Mouse (Mus musculus) large intestine, adult 2 months (tissue): ENCODE results near the gene Trim40. TPM values are rescaled to one million over a fixed set of nuclear protein-coding genes. Genes with fewer than 3 reads are reported as not detected.

Source experiments
- DNase-seq: peaks from one replicate; pipeline ENCODE4 v3.0.0-alpha.2; 2012; ENCODE audit warnings: low read depth, low spot score
- WGBS: fragments of 180-500 bp; shearing (Covaris S2); methylation state at CpG from one replicate; pipeline ENCODE4 v1.1.7; 2018; 5-methylcytosine and 5-hydroxymethylcytosine counted together
- polyA plus RNA-seq: library from polyadenylated mRNA; depleted of rRNA; stranded (reverse); fragments of >200 nt; gene quantifications from 2 replicates; pipeline ENCODE4 v1.2.3, GENCODE M21; 2012; rRNA removed

Trim40 gene
- 65.2 and 73.9 TPM in 2 replicates for polyA plus RNA-seq

- WGBS, result 42% methylated on average over 5 of the region's 5 CpGs
- no peak for DNase-seq
Observed at GRCm38 (mm10) chr17:36890073-36890903, at the start of gene Trim40. Trim40 (minus strand) TSS chr17:36890123.

GRCm38 (mm10) chr17:36938056-36938455 lies 48.1 kb upstream of the Trim40 start:
- no peak for DNase-seq
- WGBS, result 42% methylated on average over 2 of the region's 2 CpGs

GRCm38 (mm10) chr17:36931806-36932205 lies 41.9 kb upstream of the Trim40 start:
- WGBS, result 60% methylated on average over 2 of the region's 2 CpGs
- DNase-seq, result no peak

GRCm38 (mm10) chr17:36931130-36931529 lies 41.2 kb upstream of the Trim40 start:
- no peak for DNase-seq
- WGBS, result 85% methylated on average over 4 of the region's 4 CpGs

DNA sequence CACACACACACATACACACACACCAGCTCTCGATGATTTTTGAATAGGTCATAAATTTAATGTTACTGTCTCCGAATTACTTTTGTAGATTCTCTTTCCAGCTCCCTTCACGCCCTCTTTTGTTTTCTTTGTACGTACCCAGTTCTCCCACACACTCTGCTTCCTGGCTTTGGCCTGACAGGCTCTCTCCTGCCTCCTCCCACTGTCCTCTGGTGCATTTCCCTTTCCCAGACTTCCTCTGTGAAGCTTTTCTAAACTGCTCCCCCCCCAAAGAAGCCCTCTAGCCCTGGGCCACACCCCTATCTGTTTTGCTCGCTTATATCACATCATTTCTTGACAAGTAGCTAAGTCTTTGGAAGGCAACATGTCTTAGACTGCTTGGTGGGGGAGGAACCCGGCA lies 40.3 kb upstream of the Trim40 start:
- no peak for DNase-seq
- WGBS, result 52% methylated on average over 6 of the region's 6 CpGs

DNA sequence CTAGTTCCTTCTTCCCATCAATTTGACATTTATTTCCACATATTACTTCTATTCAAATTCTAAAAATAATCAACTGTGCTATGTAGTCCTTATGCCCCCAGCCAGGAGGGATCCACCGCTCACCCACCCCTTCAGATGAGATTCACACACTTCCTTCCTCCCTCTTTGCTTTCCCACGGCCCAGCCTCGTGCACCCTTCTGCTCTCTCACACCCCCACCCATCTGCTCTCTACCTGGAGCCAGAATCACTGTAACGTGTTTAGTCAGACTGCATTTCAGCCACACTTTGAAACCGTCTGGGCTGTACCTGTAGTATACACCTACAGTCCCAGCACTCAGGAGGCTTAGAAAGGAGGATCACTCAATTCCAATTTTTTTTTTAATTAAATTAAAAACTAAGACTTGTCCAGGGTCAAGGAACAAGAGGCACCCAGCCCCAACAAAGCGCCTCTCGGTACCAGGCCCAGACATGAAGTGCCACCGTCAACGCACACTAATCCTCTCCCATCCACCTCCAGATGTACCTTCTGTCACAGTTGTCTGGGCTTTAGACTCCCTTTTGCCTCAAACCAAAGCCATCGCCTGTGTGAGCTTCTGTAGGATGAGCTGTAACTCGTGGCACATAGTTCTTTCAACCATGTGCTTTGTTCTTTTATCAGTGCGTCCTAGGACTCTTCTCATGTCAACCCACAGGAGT lies 39.5 kb upstream of the Trim40 start:
- no peak for DNase-seq
- WGBS, result 66% methylated on average over 12 of the region's 12 CpGs

DNA sequence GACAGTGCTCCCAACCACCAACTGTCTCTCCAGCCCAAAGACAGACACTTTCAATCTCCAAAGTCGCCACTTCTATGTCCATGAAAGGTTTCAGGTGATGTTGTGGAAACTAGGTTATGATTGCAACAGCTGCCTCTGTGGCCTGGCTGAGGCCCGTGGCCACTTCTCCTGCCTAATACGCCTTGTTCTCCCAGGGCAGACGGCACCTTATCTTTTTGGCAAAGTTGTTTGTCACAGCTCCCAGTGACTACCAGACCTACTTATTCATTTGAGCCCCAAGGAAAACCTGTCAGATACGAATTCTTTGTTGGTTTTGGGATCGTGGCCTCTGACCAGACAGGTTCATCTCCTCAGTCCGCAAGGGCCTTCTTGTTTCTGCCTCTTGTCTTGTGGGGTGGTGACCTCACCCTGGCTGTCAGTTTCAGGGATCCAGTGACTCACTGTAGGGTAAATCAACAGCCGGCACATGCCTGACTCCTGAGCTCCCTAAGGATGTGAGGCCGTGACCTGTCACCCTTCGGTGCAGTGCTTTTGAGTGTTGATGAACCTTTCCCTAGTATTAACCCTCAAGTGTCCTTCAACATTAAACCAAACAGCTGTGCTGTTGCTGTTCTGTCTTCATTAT lies 37.7 kb upstream of the Trim40 start:
- WGBS, result 53% methylated on average over 10 of the region's 10 CpGs
- DNase-seq, result no peak

GRCm38 (mm10) chr17:36923491-36923890 lies 33.6 kb upstream of the Trim40 start:
- 78% methylated on average over 4 of the region's 4 CpGs for WGBS

GRCm38 (mm10) chr17:36922715-36923114 lies 32.8 kb upstream of the Trim40 start:
- WGBS, result 49% methylated on average over 4 of the region's 4 CpGs
- no peak for DNase-seq

More at GRCm38 (mm10) chr17:36923491-36923890, 33.6 kb upstream of the Trim40 start:
- no peak for DNase-seq

- DNase-seq, result no peak
- 13% methylated on average over 15 of the region's 15 CpGs for WGBS
Observed at GRCm38 (mm10) chr17:36920239-36920638, 30.3 kb upstream of the Trim40 start.

DNA sequence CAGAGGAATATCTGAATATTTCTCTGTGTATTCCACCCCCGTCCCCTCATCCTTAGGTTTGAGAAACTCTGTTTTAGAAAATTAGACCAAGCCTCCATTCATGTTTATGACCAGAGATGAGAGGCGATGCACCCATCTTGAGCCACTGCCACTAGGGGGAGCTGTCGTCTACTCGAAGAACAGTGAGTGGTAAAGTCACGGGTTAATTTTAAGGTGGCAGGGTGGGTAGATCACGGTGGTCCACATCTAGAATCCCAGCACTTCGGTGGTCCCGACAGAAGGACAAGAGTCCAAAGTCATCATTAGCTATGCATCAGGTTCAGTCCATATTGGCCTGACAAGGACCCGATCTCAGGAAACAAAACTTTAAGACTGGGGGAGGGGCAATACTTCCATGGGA lies 25.2 kb upstream of the Trim40 start:
- DNase-seq, result no peak
- WGBS, result 10% methylated on average over 9 of the region's 9 CpGs

DNA sequence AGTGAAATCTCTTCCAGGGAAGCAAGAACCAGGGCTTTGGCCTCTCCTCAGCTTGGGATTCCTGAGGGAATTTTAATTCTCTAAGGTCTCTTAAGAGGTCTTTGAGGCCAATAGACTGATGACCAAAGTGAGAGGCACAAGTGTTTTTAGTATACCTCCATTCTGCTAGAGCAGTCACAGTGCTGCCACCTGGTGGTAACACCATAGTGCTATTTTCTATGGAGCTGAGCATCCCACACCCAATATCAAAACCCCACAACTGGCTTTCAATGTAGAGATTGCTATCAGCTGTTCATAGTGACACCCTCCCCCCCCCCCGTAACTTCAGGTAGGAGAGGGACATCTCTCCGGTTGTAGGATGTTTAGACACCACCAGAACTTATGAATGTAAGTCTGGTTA lies 24.2 kb upstream of the Trim40 start:
- no peak for DNase-seq
- WGBS, result 8% methylated on average over 2 of the region's 2 CpGs

- no peak for DNase-seq
- WGBS, result 32% methylated on average over 2 of the region's 2 CpGs
Observed at GRCm38 (mm10) chr17:36912031-36912430, 22.1 kb upstream of the Trim40 start.

DNA sequence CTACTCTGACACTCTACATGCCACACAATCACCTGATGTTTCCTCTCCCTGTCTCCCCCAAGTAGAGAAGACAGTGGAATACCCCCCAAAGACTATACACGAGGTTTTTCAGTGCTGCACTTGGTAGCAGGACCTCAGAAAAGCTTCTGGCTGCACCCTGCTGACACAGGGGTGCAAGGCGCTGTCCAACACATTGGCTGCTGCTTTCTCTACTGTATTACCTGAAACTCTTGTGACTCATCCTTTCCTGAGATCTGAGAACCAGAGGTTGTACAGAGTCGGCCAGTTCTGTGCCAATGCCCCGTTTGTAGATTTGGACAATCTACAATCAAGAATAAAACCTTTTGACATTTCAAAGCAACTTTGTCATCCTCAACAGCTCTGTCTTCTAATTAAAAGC lies 19.9 kb upstream of the Trim40 start:
- DNase-seq, result no peak
- 67% methylated on average over 4 of the region's 4 CpGs for WGBS

- 59% methylated on average over 1 of the region's 1 CpGs for WGBS
- no peak for DNase-seq
Observed at GRCm38 (mm10) chr17:36908235-36908634, 18.3 kb upstream of the Trim40 start.

DNA sequence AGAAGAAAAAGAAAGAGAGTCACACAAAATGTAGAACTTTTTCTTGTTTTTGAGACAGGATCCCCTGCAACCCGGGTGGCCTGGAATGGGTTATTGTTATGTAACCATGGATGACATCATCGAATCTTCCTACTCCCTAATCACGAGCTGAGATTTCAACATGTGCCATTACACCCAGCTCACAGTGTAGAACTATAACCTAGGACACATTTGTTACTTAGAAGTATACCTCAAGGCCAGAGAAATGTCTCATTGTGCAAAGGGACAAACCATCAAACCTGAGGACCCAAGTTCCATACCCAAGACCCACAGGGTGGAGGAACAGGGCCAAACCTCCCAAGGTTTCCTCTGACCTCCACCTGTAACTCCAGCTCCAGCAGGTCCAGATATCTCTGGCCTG lies 13.7 kb upstream of the Trim40 start:
- DNase-seq, result no peak
- WGBS, result 63% methylated on average over 3 of the region's 3 CpGs

DNA sequence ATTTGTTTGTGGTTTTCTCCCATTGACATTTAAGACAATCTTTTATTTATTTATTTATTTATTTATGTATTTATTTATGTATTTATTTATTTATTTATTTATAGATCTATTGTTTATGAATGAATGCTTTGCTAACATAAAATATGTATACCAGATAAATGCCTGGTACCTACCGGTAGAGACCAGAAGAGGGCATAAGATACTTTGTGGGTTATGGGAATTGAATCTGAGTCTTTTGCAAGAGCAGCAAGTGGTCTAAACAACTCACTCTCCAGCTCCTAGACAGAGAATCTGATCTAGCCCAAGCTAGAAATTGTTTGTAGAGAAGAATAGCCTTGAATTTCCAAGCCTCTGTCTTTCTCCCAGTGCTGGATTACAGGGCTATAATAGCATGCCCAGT lies 10.8 kb upstream of the Trim40 start:
- no peak for DNase-seq
- WGBS, result 11% methylated on average over 1 of the region's 1 CpGs

DNA sequence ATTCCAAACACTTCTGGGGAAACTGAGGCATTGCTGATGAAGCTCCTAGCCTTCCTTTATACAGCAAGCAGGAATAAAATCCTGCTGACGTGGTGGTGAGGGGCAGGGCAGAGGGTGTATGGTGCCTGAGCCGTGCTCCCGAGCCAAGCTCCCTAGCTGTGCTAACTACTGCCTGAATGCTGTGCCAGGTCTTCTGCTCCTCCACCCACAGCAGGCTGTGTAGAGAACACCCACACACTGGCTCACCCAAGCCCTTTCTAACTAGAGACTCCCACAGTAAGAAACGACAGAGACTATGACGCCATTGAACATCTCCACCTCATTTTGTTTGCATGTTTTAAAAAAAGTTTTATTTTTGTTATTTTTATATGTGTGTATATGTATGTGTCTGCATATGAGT lies 10.1 kb upstream of the Trim40 start:
- 43% methylated on average over 5 of the region's 5 CpGs for WGBS
- DNase-seq, result no peak

DNA sequence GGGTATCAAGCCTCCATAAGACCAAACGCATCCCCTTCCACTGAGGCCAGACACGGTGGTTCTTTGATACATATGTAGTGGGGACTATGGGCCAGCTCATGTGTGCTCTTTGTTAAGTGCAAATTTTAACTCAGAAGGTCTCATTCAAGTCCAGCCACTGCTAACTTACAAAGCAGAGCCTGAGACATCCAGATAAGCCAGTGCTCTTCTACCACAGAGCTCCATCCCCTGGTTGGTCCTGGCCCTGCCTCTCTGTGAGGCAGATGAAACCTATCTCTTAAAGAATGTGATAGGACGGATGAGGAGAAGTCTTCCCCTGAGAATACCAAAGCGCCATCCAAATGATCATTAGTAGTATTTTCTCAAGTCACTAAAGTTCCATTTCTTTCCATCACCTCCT lies 9.5 kb upstream of the Trim40 start:
- WGBS, result 71% methylated on average over 4 of the region's 4 CpGs
- DNase-seq, result no peak

DNA sequence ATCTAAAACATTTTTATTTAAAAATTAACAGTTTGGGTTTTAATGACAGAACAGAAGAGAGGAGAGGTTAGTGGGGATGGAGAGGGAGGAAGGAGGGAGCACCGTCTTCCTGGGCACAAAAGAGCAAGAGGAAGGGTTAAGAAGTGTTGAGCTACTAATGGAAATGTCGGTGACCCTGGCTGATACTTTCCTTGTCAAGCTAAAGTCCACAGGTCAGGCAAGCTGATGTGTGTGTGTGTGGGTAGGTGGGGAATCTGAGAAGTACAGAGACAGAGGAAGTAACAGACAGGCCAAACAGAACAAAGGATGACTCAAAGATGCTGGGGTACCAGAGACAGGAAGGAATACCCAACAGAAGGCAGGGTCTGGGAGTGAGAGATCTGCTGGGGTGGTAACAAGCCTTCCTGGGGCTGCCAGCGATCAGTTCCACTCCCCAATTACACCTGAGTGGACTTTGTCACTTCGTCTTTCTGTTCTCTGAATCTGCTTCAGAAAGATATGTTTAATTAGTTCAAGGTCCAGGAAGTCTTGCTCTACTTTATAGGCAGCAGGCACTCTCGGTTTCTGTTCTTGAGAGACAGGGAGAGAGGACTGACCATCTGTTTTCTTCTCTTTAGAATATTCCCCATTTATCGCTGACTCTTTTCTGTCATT lies 7.8 kb upstream of the Trim40 start, which contains the start of gene Trim31:
Gene Trim31 (plus strand): TSS at position 567 of the 654 bp plus-strand sequence.
- WGBS, result 28% methylated on average over 6 of the region's 6 CpGs

More for the DNA sequence above, 7.8 kb upstream of the Trim40 start, which contains the start of gene Trim31:
- no peak for DNase-seq
